10 mouse cellular contexts compared by ENCODE assay signal in the genomic region with DNA sequence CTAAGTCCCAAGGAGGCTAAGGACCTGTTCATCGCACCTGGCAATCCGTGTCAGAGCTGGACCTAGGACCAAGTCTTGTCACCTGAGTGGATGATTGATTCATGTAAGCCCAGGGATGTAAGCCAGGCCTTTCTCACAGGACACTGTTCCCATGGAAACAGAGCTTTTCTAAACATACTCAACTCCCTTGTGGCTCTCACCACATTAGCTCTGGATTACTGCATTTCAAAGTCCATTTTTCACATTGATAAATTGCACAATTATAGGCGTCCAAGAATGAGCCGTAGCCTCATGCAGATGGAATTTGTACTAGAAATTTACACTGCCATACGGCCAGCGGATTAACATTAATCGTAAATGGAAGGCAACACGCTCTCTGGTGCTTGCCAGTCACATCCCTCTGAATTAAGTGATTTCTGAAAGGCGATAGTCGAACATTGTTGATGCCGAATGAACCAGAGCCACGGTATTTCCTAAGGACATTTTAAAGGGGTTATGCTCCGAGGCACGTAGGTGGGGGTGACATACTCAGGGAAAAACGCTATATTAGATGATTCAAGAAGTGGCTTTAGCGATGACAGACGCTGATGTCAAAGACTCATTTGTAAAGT. TPM values are rescaled to one million over a fixed set of nuclear protein-coding genes. Genes with fewer than 3 reads are reported as not detected.
A peak's percentile ranks its signal among the peaks of the same experiment; 100 is the strongest.
DNase-seq lines count a peak whose midpoint lies in the region; ATAC-seq and TF ChIP-seq lines count a peak whose summit lies in the region.
"Had no signal": no experiment of that assay in that cellular context is flagged by ENCODE, and none has a peak within 500 bp of the region (broad histone marks: within the 10 kb centered on the region; RNA-seq: fewer than 3 reads in every experiment).

No protein-coding gene starts in this region.

- H3K9ac ChIP-seq in kidney, postnatal 0 days (ENCODE audit: low read depth, low read length) = no peak overlapping the region
- no peak overlapping the region for H3K9ac ChIP-seq in hindbrain, postnatal 0 days (replicated peaks; ENCODE audit: low read length)

- peaks cover 17% of the 10 kb centered on the region; the same call in 1 of the 2 replicates for H3K4me1 ChIP-seq in kidney, postnatal 0 days (replicated peaks; ENCODE audit: insufficient read depth, low read length)
- peaks cover 13% of the 10 kb centered on the region; the same call in 1 of the 2 replicates for H3K4me1 ChIP-seq in hindbrain, postnatal 0 days (ENCODE audit: insufficient read depth, low read length)

- H3K4me3 ChIP-seq in kidney, postnatal 0 days (replicated peaks; ENCODE audit: low read depth, low read length) = no peak overlapping the region
- no peak overlapping the region for H3K4me3 ChIP-seq in hindbrain, postnatal 0 days (ENCODE audit: low read length)

- H3K9me3 ChIP-seq in kidney, postnatal 0 days (replicated peaks; ENCODE audit: low read length) = no peaks in the 10 kb centered on the region
- no peaks in the 10 kb centered on the region for H3K9me3 ChIP-seq in hindbrain, postnatal 0 days (ENCODE audit: low read length)

- H3K4me2 ChIP-seq in kidney, postnatal 0 days (ENCODE audit: low read length) = peak overlapping the region; percentile 5; the same call in 1 of the 2 replicates
- 0 out of 2 replicates have a peak overlapping the region, but pooled peaks have one; percentile 14 for H3K4me2 ChIP-seq in hindbrain, postnatal 0 days (ENCODE audit: low read depth, low read length)
- H3K4me2 ChIP-seq: liver, embryonic 11.5 days had no signal

- ATAC-seq in kidney, postnatal 0 days (replicated peaks; ENCODE audit: low FRiP score, low read depth) = peak; percentile 49
- ATAC-seq in hindbrain, postnatal 0 days = peak; percentile 51

- WGBS in kidney, postnatal 0 days = 29% methylated on average over 17 of the region's 17 CpGs
- 33% methylated on average over 17 of the region's 17 CpGs for WGBS in hindbrain, postnatal 0 days

- H3K27me3 ChIP-seq in kidney, postnatal 0 days (ENCODE audit: insufficient read depth, low read length) = no peaks in the 10 kb centered on the region
- no peaks in the 10 kb centered on the region for H3K27me3 ChIP-seq in hindbrain, postnatal 0 days (ENCODE audit: insufficient read depth, low read length)

- peak; percentile 85 for DNase-seq in kidney, postnatal 0 days (ENCODE audit: low spot score)
- DNase-seq in kidney, postnatal 4 days = no peak
- peak; percentile 49 for DNase-seq in embryo, embryonic 9.5 days (ENCODE audit: extremely low spot score)
- peak; percentile 77 for DNase-seq in hindbrain, postnatal 0 days (ENCODE audit: low spot score)
- peak; percentile 41 for DNase-seq in retina, postnatal 1 day
- no peak for DNase-seq in right cerebral cortex, adult 18-20 months
- no peak for DNase-seq in urinary bladder, postnatal 10 days (ENCODE audit: low spot score)
- DNase-seq in cerebellum, adult 9-11 months = no peak
- DNase-seq: thymus, postnatal 14 days had no signal

- no peaks in the 10 kb centered on the region for H3K36me3 ChIP-seq in kidney, postnatal 0 days (ENCODE audit: insufficient read depth, low read length)
- H3K36me3 ChIP-seq in hindbrain, postnatal 0 days (ENCODE audit: insufficient read depth, low read length) = no peaks in the 10 kb centered on the region

- TF ChIP-seq CTCF in kidney, postnatal 0 days (IDR thresholded peaks at IDR 0.05; ENCODE audit: low read depth) = no peak
- TF ChIP-seq CTCF in hindbrain, postnatal 0 days (IDR thresholded peaks at IDR 0.05; ENCODE audit: low read depth) = no peak

- no peak overlapping the region for H3K27ac ChIP-seq in kidney, postnatal 0 days
- H3K27ac ChIP-seq in hindbrain, postnatal 0 days = no peak overlapping the region

RNA-seq across cellular contexts. Expression of gene Cep63, which starts 23.7 kb away (rescaled TPM):
- polyA plus RNA-seq in kidney, postnatal 0 days (2015; fragmentation: Nextera tagmentation; extraction: Ambion mirVana) = 52.1 and 53.4 TPM in 2 replicates
- total RNA-seq in hindbrain, postnatal 0 days (2014; rRNA removed) = 6.0 and 15.3 TPM in 2 replicates
- polyA plus RNA-seq in hindbrain, postnatal 0 days (2015; fragmentation: Nextera tagmentation; extraction: Ambion mirVana) = 33.7 and 37.7 TPM in 2 replicates

RNA-seq across cellular contexts. Expression of gene Anapc13, which starts 23.9 kb away (rescaled TPM):
- polyA plus RNA-seq in kidney, postnatal 0 days (2015; fragmentation: Nextera tagmentation; extraction: Ambion mirVana) = 213 and 222 TPM in 2 replicates
- 14.3 and 22.0 TPM in 2 replicates for total RNA-seq in hindbrain, postnatal 0 days (2014; rRNA removed)
- polyA plus RNA-seq in hindbrain, postnatal 0 days (2015; fragmentation: Nextera tagmentation; extraction: Ambion mirVana) = 170 and 191 TPM in 2 replicates

Comparison
In these comparisons a context has a peak if more than half of its experiments do, and no peak if none do; other contexts are left out.
1. DNase-seq: peak in kidney, postnatal 0 days (single experiment), embryo, embryonic 9.5 days (single experiment), hindbrain, postnatal 0 days (single experiment) and retina, postnatal 1 day (single experiment); none in kidney, postnatal 4 days (0 of 2), right cerebral cortex, adult 18-20 months (single experiment), urinary bladder, postnatal 10 days (single experiment) and cerebellum, adult 9-11 months (single experiment).